Mouse (Mus musculus): ENCODE results near the gene Rtf1. TPM values are rescaled to one million over a fixed set of nuclear protein-coding genes. Genes with fewer than 3 reads are reported as not detected.
"Not testable (repeated sequence)": the region's sequence is repeated elsewhere in the genome, so short reads cannot be mapped to it uniquely, and the experiment has no call there.

The Rtf1 gene
- 30.6 to 44.2 TPM (median 35.3 TPM) in 3 replicates for total RNA-seq (2017)

DNA sequence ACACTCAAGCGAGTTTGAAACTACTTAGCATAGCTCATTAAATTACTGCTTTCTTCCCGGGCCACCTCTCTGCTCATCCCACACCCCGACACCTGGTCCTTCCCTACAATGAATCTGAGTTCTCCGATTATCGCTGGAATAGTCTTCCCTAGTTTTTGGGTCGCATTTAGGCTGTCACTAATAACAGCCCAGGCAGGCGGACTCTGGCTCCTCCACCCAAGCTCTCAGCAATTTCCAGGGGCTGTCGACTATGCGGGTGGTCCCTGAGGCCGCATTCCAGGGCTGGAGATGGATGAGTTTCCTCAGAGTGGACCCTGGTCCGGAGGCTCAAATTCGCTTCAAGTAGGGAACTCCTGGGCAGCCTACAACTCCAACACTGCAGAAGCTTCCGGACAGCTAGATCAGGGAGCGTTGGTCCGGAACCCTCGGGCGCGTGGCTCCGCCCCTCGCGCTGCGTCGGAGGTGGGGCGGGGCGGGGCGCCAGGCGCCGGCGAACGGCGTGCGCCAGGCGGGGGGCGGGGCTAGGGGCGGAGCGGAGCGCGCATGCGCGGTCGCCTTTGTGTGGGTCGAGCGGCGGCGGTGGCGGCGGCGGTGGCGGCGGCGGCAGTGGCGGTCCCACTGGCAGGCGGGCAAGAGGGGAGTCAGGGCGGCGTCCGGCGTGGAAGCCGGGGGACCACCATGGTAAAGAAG is at the start of gene Rtf1:
TSS of gene Rtf1 (plus strand) at position 544 of the 690 bp plus-strand sequence.
- peak; percentile 92 for ATAC-seq (replicated peaks; ENCODE audit: insufficient number of reproducible peaks, low FRiP score, low TSS enrichment, poor library complexity, severe bottlenecking)

DNA sequence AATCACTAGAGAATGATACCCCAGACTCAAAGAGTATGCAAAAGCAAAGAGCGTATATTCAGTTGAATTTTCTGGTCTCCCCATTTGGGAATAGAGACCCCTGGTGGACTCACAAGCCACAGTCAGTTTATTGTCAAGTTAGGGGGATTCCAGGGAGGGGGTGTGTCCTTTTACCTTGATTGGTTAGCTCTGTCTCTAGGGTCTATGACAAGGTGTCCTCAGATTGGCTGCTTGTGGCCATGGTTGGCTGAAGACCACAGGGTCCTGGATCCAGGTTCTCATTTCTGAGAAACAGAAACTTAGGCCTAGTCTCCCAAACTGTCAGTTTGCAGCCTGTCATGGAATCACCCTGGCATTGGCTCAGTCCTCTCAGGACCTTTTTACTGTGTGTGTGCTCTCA is 38.1 kb upstream of the Rtf1 start:
- no peak for ATAC-seq (replicated peaks; ENCODE audit: insufficient number of reproducible peaks, low FRiP score, low TSS enrichment, poor library complexity, severe bottlenecking)

DNA sequence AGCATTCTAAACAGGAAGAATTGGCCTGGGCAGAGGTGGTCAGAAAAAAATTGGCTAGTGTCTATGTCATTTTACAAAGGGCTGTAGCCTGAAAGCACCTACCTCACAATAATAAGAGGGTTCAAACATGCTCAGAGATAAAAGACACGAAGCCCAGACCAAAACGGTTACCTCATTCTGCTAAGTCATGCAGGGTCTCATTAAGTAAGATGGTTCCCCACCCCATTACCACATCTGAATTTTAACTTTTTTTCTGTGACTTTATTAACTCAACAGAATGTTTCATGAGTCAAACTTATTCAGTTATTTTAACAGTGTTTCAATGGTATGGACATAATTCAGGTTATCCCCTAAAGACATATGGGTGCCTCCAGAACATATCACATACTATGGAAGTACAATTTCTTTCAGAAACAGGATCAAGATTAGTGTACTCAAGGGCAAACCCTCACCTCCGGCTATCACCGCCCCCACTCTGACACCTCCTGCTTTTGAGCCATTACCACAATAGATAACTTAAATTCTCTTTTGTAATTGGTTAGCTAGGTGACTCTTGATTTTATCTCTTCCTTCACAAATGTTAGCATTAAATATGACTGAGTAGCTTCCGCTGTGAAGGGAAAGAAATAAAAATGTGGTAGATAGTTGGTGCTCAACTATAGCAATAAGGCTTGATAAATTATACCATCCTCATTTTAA is 33.5 kb upstream of the Rtf1 start:
- no peak for ATAC-seq (replicated peaks; ENCODE audit: insufficient number of reproducible peaks, low FRiP score, low TSS enrichment, poor library complexity, severe bottlenecking)

DNA sequence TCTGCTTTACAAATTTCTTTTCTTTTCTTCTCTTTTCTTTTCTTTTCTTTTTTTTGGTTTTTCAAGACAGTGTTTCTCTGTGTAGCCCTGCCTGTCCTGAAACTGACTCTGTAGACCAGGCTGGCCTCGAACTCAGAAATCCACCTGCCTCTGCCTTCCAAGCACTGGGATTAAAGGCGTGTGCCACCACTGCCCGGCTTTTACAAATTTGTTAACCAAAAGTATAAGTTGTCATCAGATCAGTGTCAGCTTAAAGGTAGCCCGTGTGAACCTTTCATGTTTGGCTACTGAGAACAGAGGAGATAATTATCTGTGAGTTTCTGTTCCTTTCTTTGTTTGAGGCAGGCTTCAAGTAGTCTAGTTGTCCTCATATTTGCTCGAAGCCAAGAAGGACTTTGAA is 30.6 kb upstream of the Rtf1 start:
- ATAC-seq (replicated peaks; ENCODE audit: insufficient number of reproducible peaks, low FRiP score, low TSS enrichment, poor library complexity, severe bottlenecking) = no peak

DNA sequence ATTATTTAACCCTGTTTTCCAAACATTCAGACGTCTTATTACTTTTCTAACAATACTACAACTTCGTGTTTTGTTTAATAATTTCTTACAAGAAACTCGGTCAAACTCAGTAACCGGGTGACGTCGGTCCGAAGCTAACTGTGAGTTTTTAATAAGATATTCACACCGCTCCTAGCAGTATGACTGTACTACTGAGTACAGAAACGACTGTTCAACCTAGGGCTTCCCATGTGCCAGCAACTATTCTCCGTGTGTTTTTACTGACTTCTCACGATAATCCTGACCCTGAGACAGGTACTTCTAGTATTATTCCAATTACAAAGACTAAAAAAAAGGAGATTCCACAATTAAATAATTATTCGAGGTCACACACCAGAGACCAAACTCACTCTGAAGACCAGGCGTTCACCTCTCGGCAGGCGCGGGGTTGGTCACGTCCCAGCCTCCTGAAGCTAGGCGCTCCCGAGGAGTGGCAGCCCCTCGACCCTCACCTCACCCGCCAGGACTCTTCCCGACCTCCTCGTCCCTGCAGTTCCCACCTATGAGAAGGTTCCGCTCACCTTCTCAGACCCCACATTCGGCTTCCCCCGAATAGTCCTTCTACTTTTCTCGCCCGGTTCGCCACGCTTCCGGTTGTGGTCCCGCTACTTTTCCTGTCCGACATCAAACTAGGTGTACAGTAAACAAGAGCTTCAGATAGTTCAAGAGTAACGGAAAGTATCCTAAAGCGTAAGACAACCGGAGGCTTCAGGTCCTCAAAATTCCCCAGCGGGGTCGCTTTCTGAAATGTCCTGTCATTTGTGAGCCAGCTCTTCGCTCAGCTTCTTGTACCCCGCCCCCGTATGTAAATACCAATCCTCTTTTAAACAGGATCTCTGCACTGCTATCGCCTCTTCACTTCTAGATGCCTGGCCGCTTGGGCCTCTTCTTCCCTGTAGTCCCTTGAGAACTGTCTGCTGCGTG is 12.4 kb upstream of the Rtf1 start, which contains the start of gene Ndufaf1:
TSS of gene Ndufaf1 (minus strand) at position 608 of the 963 bp plus-strand sequence.
- peak; percentile 87 for ATAC-seq (replicated peaks; ENCODE audit: insufficient number of reproducible peaks, low FRiP score, low TSS enrichment, poor library complexity, severe bottlenecking)

DNA sequence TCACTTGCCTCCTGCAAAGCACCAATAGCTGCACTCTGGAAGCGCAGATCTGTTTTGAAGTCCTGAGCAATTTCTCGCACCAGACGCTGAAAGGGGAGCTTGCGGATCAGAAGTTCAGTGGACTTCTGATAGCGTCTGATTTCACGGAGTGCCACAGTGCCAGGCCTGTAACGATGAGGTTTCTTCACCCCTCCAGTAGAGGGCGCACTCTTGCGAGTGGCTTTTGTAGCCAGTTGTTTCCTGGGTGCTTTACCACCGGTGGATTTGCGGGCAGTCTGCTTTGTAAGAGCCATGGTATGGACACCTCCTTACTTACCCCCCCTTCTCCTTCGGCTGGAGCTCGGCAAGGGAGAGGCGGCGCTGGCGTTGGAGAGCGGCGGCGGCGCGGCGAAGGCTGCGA is 9.1 kb upstream of the Rtf1 start:
- not testable (repeated sequence) for ATAC-seq (replicated peaks; ENCODE audit: insufficient number of reproducible peaks, low FRiP score, low TSS enrichment, poor library complexity, severe bottlenecking)

DNA sequence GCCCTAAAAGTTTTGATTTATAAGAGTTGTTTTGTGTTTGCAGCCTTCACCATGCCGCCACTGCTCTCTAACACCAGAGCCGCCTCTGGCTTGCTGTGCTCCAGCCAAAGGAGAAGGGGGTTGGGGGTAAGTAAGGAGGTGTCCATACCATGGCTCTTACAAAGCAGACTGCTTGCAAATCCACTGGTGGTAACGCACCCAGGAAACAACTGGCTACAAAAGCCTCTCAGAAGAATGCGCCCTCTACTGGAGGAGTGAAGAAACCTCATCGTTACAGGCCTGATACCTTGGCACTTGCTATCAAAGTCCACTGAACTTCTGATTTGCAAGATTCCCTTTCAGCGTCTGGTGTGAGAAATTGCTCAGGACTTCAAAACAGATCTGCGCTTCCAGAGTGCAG is 5.9 kb upstream of the Rtf1 start:
- ATAC-seq (replicated peaks; ENCODE audit: insufficient number of reproducible peaks, low FRiP score, low TSS enrichment, poor library complexity, severe bottlenecking) = no peak

DNA sequence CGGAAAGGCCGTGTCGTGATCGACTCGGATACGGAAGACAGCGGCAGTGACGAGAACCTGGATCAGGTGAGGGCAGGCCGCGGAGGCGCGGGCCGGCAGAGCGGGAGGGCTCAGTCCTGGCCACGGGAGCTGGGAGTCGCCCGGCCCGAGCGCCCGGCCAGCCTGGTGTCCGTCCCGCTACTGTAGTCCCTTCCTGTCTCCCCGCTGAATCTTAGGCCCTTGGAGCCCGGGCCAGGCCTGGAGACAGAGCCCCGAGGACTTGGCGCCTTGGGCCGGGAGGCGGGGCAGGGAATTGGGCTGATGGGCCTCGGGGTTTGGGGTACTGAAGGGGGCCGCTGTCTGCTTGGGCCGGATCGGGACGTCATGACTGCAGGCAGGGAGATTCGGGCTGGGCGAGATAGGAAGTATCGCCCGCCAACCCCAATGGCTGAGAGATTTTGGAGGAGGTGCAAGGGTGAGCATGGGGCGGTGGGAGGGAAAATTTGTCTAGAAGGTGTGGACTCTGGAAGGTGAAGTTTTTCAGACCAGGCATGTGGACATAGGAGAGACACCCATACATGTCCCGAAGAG is 432 bp downstream of the Rtf1 start:
- peak; percentile 42 for ATAC-seq (replicated peaks; ENCODE audit: insufficient number of reproducible peaks, low FRiP score, low TSS enrichment, poor library complexity, severe bottlenecking)

DNA sequence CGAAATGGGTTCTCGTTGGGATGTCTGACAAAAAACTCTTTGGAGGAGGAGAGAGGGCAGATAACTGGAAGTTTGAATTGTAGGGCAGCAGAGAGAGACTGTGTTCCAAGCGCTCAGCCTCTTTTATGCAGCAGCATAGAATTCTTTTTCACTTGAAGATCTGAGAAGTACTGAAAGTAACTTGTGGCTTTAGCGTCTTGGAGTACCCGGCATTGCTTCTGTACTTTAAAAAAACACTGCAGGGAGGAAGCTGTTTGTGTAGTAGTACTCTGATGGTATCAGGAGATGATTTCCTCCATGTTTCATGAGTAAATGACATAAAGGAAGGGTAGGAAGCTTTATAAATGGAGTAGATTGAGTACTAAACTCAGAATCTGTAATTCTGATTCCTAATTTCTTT is 963 bp downstream of the Rtf1 start:
- no peak for ATAC-seq (replicated peaks; ENCODE audit: insufficient number of reproducible peaks, low FRiP score, low TSS enrichment, poor library complexity, severe bottlenecking)

DNA sequence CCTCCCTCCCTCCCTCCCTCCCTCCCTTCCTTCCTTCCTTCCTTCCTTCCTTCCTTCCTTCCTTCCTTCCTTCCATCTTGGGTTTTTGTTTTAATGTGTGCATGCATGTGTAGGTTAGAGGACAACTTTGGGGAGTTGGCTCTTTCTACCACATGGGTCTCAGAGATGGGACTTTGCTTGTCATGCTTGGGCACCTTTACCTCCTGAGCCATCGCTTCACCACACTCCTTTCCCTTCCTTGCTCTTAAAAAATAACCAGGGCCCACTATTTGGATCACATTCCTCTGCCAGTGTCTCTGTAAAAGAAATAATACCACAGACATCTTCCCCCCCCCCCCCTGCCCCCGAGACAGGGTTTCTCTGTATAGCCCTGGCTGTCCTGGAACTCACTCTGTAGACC is 8.8 kb downstream of the Rtf1 start:
- no peak for ATAC-seq (replicated peaks; ENCODE audit: insufficient number of reproducible peaks, low FRiP score, low TSS enrichment, poor library complexity, severe bottlenecking)

DNA sequence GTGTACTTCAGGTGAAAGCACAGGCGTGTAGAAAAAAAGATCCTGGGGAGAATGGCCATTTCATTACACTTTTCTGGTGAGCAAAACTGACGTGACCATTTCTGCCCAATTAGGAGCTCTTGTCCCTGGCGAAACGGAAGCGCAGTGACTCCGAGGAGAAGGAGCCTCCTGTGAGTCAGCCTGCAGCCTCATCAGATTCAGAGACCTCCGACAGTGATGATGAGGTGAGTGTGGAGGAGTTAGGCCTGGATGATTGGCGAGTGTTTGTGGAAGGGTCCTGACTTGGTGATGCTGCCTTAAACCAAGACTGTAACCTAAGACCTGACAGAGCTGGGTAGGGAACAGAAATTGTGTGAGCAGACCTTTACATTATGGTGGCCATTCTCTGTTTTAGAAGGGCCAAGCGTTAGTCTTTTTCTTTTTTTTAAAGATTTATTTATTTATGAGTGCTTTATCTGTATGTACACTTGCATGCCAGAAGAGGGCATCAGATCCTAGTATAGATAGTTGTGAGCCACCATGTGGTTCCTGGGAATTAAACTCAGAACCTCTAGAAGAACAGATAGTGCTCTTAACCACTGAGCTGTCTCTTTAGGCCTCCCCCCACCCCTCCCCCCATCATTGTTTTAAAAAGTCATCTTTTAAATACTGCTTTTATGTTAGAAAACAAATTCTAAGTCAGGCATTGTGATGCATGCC is 17.3 kb downstream of the Rtf1 start:
- no peak for ATAC-seq (replicated peaks; ENCODE audit: insufficient number of reproducible peaks, low FRiP score, low TSS enrichment, poor library complexity, severe bottlenecking)

DNA sequence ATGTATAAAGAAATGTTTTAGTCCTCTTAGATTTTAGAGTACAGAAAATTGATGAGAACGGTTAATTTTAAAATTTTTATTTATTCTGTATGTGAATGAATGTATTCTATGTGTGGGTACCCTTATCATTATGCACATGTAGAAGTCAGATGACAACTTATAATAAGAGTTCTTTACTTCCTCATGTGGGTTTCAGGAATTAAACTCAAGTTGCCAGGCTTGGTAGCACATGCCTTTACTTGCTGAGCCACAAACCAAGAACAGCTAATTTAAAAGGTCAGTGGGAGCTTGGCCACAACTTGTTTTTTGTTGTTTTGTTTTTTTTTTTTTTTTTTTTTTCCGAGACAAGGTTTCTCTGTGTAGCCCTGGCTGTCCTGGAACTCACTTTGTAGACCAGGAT is 20.0 kb downstream of the Rtf1 start:
- no peak for ATAC-seq (replicated peaks; ENCODE audit: insufficient number of reproducible peaks, low FRiP score, low TSS enrichment, poor library complexity, severe bottlenecking)

DNA sequence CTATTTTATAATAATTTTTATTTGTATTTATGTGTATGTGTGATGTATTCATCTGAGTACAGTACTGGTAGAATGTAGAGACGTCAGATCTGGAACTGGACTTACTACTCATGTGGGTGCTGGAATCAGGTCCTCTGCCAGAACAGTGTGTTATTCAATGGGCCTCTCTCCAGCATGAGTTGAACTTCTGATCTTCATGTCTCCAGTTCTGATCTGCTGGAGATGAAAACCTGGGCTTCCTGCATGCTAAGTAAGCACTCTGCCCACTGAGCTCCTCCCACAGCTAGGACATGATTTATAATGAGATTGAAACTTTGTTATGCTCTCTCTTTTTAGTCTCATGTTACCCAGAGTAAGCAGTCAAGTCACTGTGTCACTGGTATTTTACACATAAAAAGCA is 21.2 kb downstream of the Rtf1 start:
- ATAC-seq (replicated peaks; ENCODE audit: insufficient number of reproducible peaks, low FRiP score, low TSS enrichment, poor library complexity, severe bottlenecking) = no peak

DNA sequence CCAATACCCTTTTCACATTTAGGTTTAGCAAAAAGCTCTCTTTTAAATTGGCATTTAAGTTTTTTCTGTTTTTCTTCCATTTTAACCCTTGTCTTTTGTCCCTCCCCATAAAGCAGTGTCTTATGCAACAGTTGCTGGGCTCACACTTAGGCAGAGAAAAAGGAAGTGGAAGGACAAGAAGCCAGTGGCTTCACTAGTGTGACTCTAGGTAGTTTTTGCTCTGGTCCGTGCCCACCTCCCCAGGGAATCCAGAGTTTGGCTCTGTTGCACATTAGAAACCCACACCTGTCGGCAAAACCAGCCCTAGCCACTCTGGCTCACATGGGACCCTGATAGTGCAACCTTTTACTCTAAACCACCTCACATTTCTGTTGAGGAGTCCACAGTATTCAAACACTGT is 23.6 kb downstream of the Rtf1 start:
- ATAC-seq (replicated peaks; ENCODE audit: insufficient number of reproducible peaks, low FRiP score, low TSS enrichment, poor library complexity, severe bottlenecking) = no peak

DNA sequence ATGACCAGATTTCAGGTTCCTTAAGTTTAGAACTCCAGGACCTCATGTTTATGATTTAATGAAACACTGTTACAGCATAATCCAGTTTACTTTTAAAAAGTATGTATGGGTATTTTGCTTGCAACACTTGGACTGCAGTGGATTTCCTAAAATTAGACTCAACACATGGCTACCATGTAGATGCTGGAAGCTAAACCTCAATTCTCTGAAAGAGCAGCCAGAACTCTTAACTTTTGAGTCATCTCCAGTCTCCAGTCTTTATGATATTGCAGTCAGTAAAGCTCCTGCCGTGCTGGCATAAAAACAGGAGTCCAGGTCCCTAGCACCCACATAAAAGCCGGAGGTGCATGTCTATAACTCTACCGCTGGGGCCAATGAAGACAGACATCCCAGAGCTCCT is 25.1 kb downstream of the Rtf1 start:
- no peak for ATAC-seq (replicated peaks; ENCODE audit: insufficient number of reproducible peaks, low FRiP score, low TSS enrichment, poor library complexity, severe bottlenecking)

DNA sequence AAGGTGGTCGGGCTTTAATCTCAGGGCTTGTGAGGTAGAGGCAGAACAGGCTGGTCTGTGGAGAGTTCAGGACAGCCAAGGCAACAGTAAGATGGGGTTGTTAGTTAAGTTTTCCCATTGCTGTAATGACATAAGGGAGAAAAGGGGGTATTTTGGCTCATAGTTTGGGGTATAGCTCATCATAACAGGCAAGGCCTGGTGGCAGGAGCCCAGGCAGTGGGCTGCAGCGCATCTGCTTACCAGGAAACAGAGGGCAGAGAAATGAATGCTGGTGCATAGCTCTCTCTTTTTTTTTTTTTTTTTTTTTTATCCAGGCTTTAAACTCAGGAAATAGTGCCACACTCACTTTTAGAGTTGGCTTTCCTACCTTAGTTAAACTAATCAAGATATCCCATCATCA is 28.3 kb downstream of the Rtf1 start:
- no peak for ATAC-seq (replicated peaks; ENCODE audit: insufficient number of reproducible peaks, low FRiP score, low TSS enrichment, poor library complexity, severe bottlenecking)

DNA sequence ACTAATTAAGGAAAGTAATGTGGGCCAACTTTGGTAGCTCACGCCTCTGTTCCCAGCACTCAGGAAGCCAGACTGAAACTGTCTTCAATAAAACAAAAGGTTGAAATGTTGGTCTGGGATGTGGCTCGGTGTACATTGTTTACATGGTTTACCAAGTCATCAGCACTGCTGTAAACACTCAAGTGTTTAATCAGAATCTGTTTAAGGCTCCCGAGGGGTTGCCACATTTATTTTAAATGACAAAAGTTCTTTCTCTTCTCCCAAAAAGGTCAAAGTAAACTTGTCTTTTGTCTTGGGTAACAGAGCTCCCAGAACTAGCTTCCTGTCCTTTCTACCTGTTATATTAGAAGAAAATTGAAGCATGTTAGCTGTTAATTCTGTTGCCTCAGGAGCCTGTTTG is 32.8 kb downstream of the Rtf1 start:
- no peak for ATAC-seq (replicated peaks; ENCODE audit: insufficient number of reproducible peaks, low FRiP score, low TSS enrichment, poor library complexity, severe bottlenecking)

DNA sequence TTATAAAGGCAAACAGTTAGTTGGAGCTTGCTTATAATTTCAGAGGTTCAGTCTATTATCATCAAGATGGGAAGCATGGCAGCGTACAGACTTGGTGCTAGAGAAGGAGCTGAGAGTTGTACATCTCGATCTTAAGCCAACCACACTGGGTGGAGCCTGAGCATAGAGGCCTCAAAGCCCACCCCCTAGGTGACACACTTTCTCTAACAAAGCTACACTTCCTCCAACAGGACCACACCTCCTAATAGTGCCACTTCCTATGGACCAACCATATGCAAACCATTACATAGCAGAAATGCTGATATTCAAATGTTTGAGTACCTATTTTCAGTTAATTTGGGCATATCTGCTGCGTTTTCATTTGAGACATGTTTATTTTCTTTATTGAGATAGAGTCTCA is 35.1 kb downstream of the Rtf1 start:
- ATAC-seq (replicated peaks; ENCODE audit: insufficient number of reproducible peaks, low FRiP score, low TSS enrichment, poor library complexity, severe bottlenecking) = no peak
